Mouse (Mus musculus) gastrocnemius, adult 2 months (tissue): Measurements from ENCODE around the gene Ror1. TPM values are rescaled to one million over a fixed set of nuclear protein-coding genes. Genes with fewer than 3 reads are reported as not detected.

ENCODE experiments used
- DNase-seq: peaks from one replicate; pipeline ENCODE4 v3.0.0; 2022
- H3K27ac ChIP-seq: fragments of 200-600 bp; 2 replicates; pipeline ENCODE4 v1.8.1; 2022; ENCODE audit warnings: mild to moderate bottlenecking
- H3K4me3 ChIP-seq: fragments of 200-600 bp; 2 replicates; pipeline ENCODE4 v1.8.1; 2022; ENCODE audit warnings: mild to moderate bottlenecking, moderate library complexity
- CTCF ChIP-seq: fragments of 200-600 bp; IDR thresholded peaks from 2 replicates; pipeline ENCODE4 v1.8.1; 2022; ENCODE audit warnings: antibody characterized with exemption, mild to moderate bottlenecking, moderate library complexity
- intact Hi-C: fragments of 180-260 bp; cut with DNase I; formaldehyde crosslinking; loops from one replicate; pipeline ENCODE4 v1.15.1; 2025
- total RNA-seq, 2 experiments: library from RNA; stranded (reverse); gene quantifications; 2 replicates each; pipeline ENCODE4 v1.2.3; 2021

The Ror1 gene
- total RNA-seq, 2 experiments from 2014 or later: 0.79 to 1.5 TPM

GRCm38 (mm10) chr4:100231906-100232305, 136.3 kb downstream of the Ror1 start:
- Histone ChIP-seq H3K27ac (no peak overlapping the region), H3K4me3 (no peak overlapping the region)
- TF ChIP-seq CTCF: no peak
- intact Hi-C loops: loop anchor here (10.0 kb wide), 1 partner anchor 73 kb away; no protein-coding TSS in a partner anchor
- no peak for DNase-seq

GRCm38 (mm10) chr4:100232541-100232940, 136.9 kb downstream of the Ror1 start:
- DNase-seq: no peak
- H3K4me3 ChIP-seq: no peak overlapping the region
- TF ChIP-seq CTCF: no peak
- intact Hi-C loops: loop anchor here (10.0 kb wide), 1 partner anchor 72 kb away; no protein-coding TSS in a partner anchor
- H3K27ac ChIP-seq: no peak overlapping the region

- TF ChIP-seq CTCF: no peak
- no peak overlapping the region for H3K4me3 ChIP-seq
- no peak for DNase-seq
- intact Hi-C loops: loop anchor here (10.0 kb wide), 1 partner anchor 71 kb away; no protein-coding TSS in a partner anchor
- no peak overlapping the region for H3K27ac ChIP-seq
These were observed 138.2 kb downstream of the Ror1 start for GRCm38 (mm10) chr4:100233770-100234169.

GRCm38 (mm10) chr4:100236339-100236738, 140.7 kb downstream of the Ror1 start:
- Histone ChIP-seq H3K27ac (no peak overlapping the region), H3K4me3 (no peak overlapping the region)
- intact Hi-C loops: loop anchor here (10.0 kb wide), 1 partner anchor 68 kb away; no protein-coding TSS in a partner anchor
- TF ChIP-seq CTCF: no peak
- DNase-seq: no peak

- intact Hi-C loops: no loop called here
- no peak overlapping the region for H3K27ac ChIP-seq
- no peak for DNase-seq
- no peak for TF ChIP-seq CTCF
- no peak overlapping the region for H3K4me3 ChIP-seq
These were observed 146.6 kb downstream of the Ror1 start for GRCm38 (mm10) chr4:100242061-100242756.

- H3K4me3 ChIP-seq: no peak overlapping the region
- H3K27ac ChIP-seq: no peak overlapping the region
- intact Hi-C loops: no loop called here
- TF ChIP-seq CTCF: no peak
- DNase-seq: no peak
These were observed 148.7 kb downstream of the Ror1 start for GRCm38 (mm10) chr4:100244250-100244649.

GRCm38 (mm10) chr4:100244701-100245100, 149.1 kb downstream of the Ror1 start:
- intact Hi-C loops: no loop called here
- no peak for DNase-seq
- no peak overlapping the region for H3K4me3 ChIP-seq
- TF ChIP-seq CTCF: no peak
- no peak overlapping the region for H3K27ac ChIP-seq

GRCm38 (mm10) chr4:100247826-100248225, 152.2 kb downstream of the Ror1 start:
- DNase-seq: no peak
- Histone ChIP-seq H3K4me3 (no peak overlapping the region), H3K27ac (no peak overlapping the region; the same call in 1 of the 2 replicates)
- no peak for TF ChIP-seq CTCF
- intact Hi-C loops: no loop called here

GRCm38 (mm10) chr4:100248273-100248672, 152.7 kb downstream of the Ror1 start:
- no peak overlapping the region; the same call in 1 of the 2 replicates for H3K27ac ChIP-seq
- DNase-seq: no peak
- H3K4me3 ChIP-seq: no peak overlapping the region
- intact Hi-C loops: no loop called here
- no peak for TF ChIP-seq CTCF

- Histone ChIP-seq H3K27ac (no peak overlapping the region), H3K4me3 (no peak overlapping the region)
- TF ChIP-seq CTCF: no peak
- intact Hi-C loops: no loop called here
- DNase-seq: no peak
These were observed 155.7 kb downstream of the Ror1 start for GRCm38 (mm10) chr4:100251270-100251669.

GRCm38 (mm10) chr4:100252050-100252449, 156.5 kb downstream of the Ror1 start:
- intact Hi-C loops: no loop called here
- no peak for TF ChIP-seq CTCF
- no peak for DNase-seq
- Histone ChIP-seq H3K4me3 (no peak overlapping the region), H3K27ac (peak overlapping the region; percentile 31; the same call in 1 of the 2 replicates)

GRCm38 (mm10) chr4:100252646-100253045, 157.1 kb downstream of the Ror1 start:
- no peak for TF ChIP-seq CTCF
- intact Hi-C loops: no loop called here
- no peak overlapping the region; the same call in 1 of the 2 replicates for H3K27ac ChIP-seq
- H3K4me3 ChIP-seq: no peak overlapping the region
- DNase-seq: no peak

- intact Hi-C loops: no loop called here
- Histone ChIP-seq H3K4me3 (no peak overlapping the region), H3K27ac (no peak overlapping the region)
- no peak for TF ChIP-seq CTCF
- DNase-seq: no peak
These were observed 157.8 kb downstream of the Ror1 start for GRCm38 (mm10) chr4:100253401-100253800.

- no peak for TF ChIP-seq CTCF
- DNase-seq: no peak
- H3K4me3 ChIP-seq: no peak overlapping the region
- no peak overlapping the region for H3K27ac ChIP-seq
- intact Hi-C loops: no loop called here
These were observed 158.2 kb downstream of the Ror1 start for GRCm38 (mm10) chr4:100253831-100254230.
